Mouse (Mus musculus) hindbrain, embryonic 16.5 days (tissue): ENCODE data around the gene Vezt. TPM values are rescaled to one million over a fixed set of nuclear protein-coding genes. Genes with fewer than 3 reads are reported as not detected.

Source experiments
- ATAC-seq: fragments of 200-750 bp; cut with Nextera tagmentation; 2 replicates; pipeline ENCODE4 v1.8.0; 2017; ENCODE audit warnings: moderate TSS enrichment, moderate library complexity
- H3K27ac ChIP-seq: fragments of 300-500 bp; sonication (generic); 2 replicates; pipeline ENCODE4 v1.5.1; 2014; ENCODE audit warnings: low read depth, mild to moderate bottlenecking, control low read depth, low read length, moderate library complexity
- H3K27me3 ChIP-seq: fragments of 300-500 bp; sonication (generic); replicated peaks from 2 replicates; pipeline ENCODE4 v1.6.1; 2014; ENCODE audit warnings: low read length; ENCODE audit not compliant: control insufficient read depth, insufficient read depth
- H3K36me3 ChIP-seq: fragments of 300-500 bp; sonication (generic); 2 replicates; pipeline ENCODE4 v1.6.1; 2014; ENCODE audit warnings: mild to moderate bottlenecking, low read length, moderate library complexity, mixed read lengths; ENCODE audit not compliant: control insufficient read depth, insufficient read depth
- H3K4me1 ChIP-seq: fragments of 300-500 bp; sonication (generic); 2 replicates; pipeline ENCODE4 v1.6.1; 2014; ENCODE audit warnings: low read depth, low read length; ENCODE audit not compliant: control insufficient read depth, insufficient read depth
- H3K4me2 ChIP-seq: fragments of 300-500 bp; sonication (generic); 2 replicates; pipeline ENCODE4 v1.6.1; 2014; ENCODE audit warnings: mild to moderate bottlenecking, low read length, control low read depth, moderate library complexity
- H3K4me3 ChIP-seq: fragments of 300-500 bp; sonication (generic); 2 replicates; pipeline ENCODE4 v1.5.1; 2014; ENCODE audit warnings: mild to moderate bottlenecking, low read length, control low read depth, moderate library complexity
- H3K9ac ChIP-seq: fragments of 300-500 bp; sonication (generic); 2 replicates; pipeline ENCODE4 v1.6.1; 2014; ENCODE audit warnings: low read depth, mild to moderate bottlenecking, control low read depth, low read length, moderate library complexity
- H3K9me3 ChIP-seq: fragments of 300-500 bp; sonication (generic); 2 replicates; pipeline ENCODE4 v1.6.1; 2014; ENCODE audit warnings: mild to moderate bottlenecking, low read length, moderate library complexity; ENCODE audit not compliant: control insufficient read depth
- WGBS: fragments of 180-500 bp; shearing (Covaris S2); extraction: QIAGEN DNeasy Blood & Tissue Kit; methylation state at CpG from one replicate; pipeline ENCODE4 v1.1.7; 2014; 5-methylcytosine and 5-hydroxymethylcytosine counted together
- polyA plus RNA-seq: library from polyadenylated mRNA; unstranded; fragments of >200 nt; fragmentation: Nextera tagmentation; extraction: Ambion mirVana; gene quantifications from 2 replicates; pipeline ENCODE4 v1.2.1, GENCODE M21; 2015

The Vezt gene
- polyA plus RNA-seq, 1 experiment from 2014 or later, result 54.0 TPM

DNA sequence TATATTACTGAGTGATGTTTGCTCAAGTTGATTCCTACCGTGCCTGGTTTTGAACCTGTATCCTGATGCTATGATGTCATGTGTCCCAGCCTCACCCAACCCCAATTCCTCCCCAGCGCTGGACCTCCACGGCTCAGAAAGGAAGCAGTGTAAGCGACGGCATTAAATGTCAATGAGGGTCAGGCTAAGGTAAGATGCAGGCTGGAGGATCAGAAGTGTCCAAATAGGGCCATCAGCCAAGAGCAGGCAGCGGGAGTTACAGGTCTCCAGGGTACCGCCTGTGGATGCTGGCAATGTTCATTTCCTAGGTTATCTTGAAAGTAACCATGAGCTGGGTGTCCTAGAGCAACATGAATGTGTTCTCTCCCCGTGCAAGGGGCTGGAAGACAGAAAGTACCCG is 104.2 kb downstream of the Vezt start:
- no peak for ATAC-seq
- Histone ChIP-seq H3K4me3 (no peak overlapping the region), H3K27me3 (no peaks in the 10 kb centered on the region), H3K4me2 (no peak overlapping the region), H3K4me1 (no peaks in the 10 kb centered on the region; the same call in 1 of the 2 replicates), H3K27ac (no peak overlapping the region), H3K9ac (no peak overlapping the region), H3K9me3 (no peaks in the 10 kb centered on the region), H3K36me3 (no peaks in the 10 kb centered on the region)
- WGBS, result 79% methylated on average over 9 of the region's 9 CpGs

DNA sequence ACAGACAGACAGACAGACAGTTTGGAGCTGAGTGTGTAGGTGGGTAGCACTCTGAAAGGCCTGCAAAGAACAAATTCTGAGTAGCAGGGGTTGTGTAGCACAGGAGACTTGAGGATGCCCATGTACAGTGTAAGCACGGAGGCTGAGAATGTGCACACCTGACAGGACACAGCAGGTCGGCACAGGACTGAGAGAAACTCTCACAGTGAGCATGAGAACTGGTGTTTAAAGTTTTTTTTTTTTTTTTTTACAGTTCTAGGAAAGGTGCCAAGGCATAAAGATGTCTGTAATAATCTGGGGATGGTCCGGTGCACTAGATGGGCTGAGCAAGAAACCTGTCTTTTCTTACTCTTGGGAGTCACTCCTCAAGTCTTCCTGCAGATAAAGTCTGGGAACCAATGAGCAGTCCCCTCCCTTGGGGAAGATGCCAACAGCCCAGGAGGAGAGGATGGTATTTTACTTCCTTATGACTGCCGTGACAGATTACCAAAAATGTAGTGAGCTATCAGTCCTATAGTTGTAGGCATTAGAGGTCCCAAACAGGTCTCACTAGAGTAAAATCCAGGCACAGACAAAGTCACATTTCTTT is 105.3 kb downstream of the Vezt start:
- Histone ChIP-seq H3K4me1 (no peaks in the 10 kb centered on the region; the same call in 1 of the 2 replicates), H3K27ac (no peak overlapping the region), H3K4me2 (no peak overlapping the region), H3K9ac (no peak overlapping the region), H3K4me3 (no peak overlapping the region), H3K9me3 (no peaks in the 10 kb centered on the region), H3K36me3 (no peaks in the 10 kb centered on the region), H3K27me3 (no peaks in the 10 kb centered on the region)
- no peak for ATAC-seq
- WGBS, result 78% methylated on average over 4 of the region's 4 CpGs

DNA sequence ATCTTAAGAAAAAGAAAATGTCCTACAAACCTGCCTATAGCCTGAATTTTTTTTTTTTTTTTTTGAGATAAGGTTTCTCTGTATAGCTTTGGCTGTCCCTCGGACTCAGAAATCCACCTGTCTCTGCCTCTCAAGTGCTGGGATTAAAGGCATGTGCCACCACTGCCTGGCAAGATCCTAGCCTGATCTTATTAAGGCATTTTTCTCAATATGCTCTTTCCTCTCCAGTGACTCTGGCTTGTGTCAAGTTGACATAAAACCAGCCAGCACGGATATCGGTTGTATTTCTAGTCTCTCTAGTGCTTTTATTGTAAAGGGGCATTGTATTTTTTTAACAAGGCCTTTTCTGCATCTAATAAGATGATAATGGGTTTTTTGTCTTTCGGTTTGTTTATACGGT is 111.0 kb downstream of the Vezt start:
- no peak for ATAC-seq
- Histone ChIP-seq H3K4me1 (no peaks in the 10 kb centered on the region), H3K27ac (no peak overlapping the region), H3K4me3 (no peak overlapping the region), H3K36me3 (no peaks in the 10 kb centered on the region), H3K4me2 (no peak overlapping the region), H3K9ac (no peak overlapping the region), H3K27me3 (no peaks in the 10 kb centered on the region), H3K9me3 (no peaks in the 10 kb centered on the region)
- 83% methylated on average over 5 of the region's 5 CpGs for whole genome bisulfite sequencing

DNA sequence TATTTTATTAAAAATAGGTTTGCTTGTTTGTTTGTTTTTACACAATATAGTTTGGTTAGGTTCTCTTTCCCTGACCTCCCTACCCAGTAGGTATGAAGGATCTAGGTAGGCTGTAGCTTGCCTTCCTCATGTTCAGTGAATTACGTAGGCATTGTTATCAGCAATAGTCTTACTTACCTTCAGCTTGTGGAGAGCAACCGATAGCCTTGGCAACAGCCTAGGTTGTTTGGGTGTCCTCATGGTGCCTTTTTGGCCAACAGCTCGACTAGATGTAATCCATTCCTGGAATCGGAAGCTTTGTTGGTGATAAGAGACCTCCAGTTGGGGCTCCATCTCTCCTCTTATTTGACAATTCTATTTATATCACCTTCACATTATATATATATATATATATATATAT is 114.5 kb downstream of the Vezt start:
- Histone ChIP-seq H3K9me3 (no peaks in the 10 kb centered on the region), H3K27me3 (no peaks in the 10 kb centered on the region), H3K36me3 (no peaks in the 10 kb centered on the region), H3K4me3 (no peak overlapping the region), H3K4me1 (no peaks in the 10 kb centered on the region), H3K4me2 (no peak overlapping the region), H3K27ac (no peak overlapping the region), H3K9ac (no peak overlapping the region)
- 98% methylated on average over 4 of the region's 4 CpGs for WGBS
- ATAC-seq, result no peak

DNA sequence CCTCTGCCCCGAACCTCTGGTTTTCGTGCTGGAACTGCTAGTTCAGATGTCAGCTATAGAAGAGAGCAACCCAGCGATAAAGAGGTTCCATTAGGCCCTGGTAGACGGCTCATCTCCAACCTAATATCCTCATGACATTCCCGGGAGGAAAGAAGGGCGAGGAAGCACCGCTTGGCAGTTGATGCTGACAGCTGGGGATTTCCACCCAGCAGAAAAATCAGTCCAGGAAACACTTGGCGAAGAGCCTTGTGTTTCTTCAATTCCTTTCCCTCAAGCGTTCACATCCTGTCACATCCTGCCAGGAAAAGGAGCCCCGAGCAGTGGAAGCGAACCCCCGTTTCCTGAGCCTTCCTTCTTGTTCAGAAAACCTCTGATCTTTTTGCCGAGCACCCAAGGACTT is 116.4 kb downstream of the Vezt start:
- Histone ChIP-seq H3K9ac (no peak overlapping the region), H3K4me1 (no peaks in the 10 kb centered on the region), H3K9me3 (no peaks in the 10 kb centered on the region), H3K27me3 (no peaks in the 10 kb centered on the region), H3K27ac (no peak overlapping the region), H3K36me3 (no peaks in the 10 kb centered on the region), H3K4me3 (no peak overlapping the region), H3K4me2 (no peak overlapping the region)
- ATAC-seq, result no peak
- 67% methylated on average over 13 of the region's 13 CpGs for WGBS

DNA sequence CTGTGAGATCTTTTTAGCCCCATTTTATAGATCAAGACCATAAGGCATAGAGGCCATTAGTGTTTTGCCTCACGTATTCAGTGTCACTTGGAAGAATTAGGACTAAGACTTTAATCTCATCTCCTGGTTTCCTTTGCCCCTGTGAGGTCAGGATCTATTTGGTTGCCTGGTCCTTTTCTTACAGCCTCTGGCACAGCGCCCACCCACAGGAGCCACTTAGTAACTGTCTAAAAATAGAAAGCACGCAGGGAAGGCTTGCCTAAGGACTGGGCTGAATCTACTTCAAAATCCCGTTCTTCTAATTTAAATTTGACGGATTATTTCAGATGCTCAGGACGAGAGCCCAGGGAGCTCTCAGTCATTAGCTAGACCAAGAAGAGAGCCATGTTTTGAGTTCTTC is 116.9 kb downstream of the Vezt start:
- Histone ChIP-seq H3K27me3 (no peaks in the 10 kb centered on the region), H3K4me3 (no peak overlapping the region), H3K4me2 (no peak overlapping the region), H3K36me3 (no peaks in the 10 kb centered on the region), H3K27ac (no peak overlapping the region), H3K4me1 (no peaks in the 10 kb centered on the region), H3K9me3 (no peaks in the 10 kb centered on the region), H3K9ac (no peak overlapping the region)
- ATAC-seq, result no peak
- 57% methylated on average over 6 of the region's 6 CpGs for WGBS

DNA sequence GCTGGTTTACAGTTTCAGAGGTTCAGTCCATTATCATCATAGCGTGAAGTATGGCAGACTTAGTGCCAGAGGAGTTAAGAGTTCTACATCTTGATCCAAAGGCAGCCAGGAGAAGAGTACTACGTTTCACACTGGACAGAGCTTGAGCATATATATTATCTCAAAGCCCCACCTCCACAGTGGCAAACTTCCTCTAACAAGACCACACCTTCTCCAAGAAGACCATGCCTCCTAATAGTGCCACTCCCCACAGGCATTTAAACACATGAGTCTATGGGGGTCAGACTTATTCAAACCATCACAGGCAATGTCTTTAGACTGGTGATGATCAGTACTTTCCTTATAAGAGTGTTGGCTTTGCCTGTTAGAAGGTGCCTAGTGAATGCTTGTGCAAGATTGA is 117.5 kb downstream of the Vezt start:
- no peak for ATAC-seq
- Histone ChIP-seq H3K4me3 (no peak overlapping the region), H3K4me2 (no peak overlapping the region), H3K9ac (no peak overlapping the region), H3K27me3 (no peaks in the 10 kb centered on the region), H3K4me1 (no peaks in the 10 kb centered on the region), H3K27ac (no peak overlapping the region), H3K9me3 (no peaks in the 10 kb centered on the region), H3K36me3 (no peaks in the 10 kb centered on the region)
- WGBS, result 91% methylated on average over 2 of the region's 2 CpGs

DNA sequence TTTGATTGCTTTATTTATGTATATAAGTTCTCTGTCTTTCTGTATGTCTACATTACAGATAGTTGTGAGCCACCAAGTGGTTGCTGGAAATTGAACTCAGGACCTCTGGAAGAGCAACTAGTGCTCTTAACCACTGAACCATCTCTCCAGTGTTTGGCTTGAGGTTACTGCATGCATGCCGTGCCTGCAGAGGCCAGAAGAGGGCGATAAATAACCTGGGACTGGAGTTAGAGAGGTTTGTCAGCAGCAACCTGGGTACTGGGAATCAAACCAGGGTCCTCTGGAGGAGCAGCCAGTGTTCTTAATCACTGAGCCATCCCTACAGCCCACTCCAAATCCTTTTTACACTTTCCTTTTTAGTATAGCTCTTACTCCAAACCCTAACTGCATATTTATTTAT is 118.8 kb downstream of the Vezt start:
- no peak overlapping the region for H3K9ac ChIP-seq
- no peaks in the 10 kb centered on the region for H3K9me3 ChIP-seq
- no peaks in the 10 kb centered on the region for H3K4me1 ChIP-seq
- WGBS, result 78% methylated on average over 2 of the region's 2 CpGs
- H3K36me3 ChIP-seq, result no peaks in the 10 kb centered on the region
- no peak overlapping the region for H3K27ac ChIP-seq
- H3K4me2 ChIP-seq, result no peak overlapping the region
- no peak overlapping the region for H3K4me3 ChIP-seq
- ATAC-seq, result no peak
- H3K27me3 ChIP-seq, result no peaks in the 10 kb centered on the region

DNA sequence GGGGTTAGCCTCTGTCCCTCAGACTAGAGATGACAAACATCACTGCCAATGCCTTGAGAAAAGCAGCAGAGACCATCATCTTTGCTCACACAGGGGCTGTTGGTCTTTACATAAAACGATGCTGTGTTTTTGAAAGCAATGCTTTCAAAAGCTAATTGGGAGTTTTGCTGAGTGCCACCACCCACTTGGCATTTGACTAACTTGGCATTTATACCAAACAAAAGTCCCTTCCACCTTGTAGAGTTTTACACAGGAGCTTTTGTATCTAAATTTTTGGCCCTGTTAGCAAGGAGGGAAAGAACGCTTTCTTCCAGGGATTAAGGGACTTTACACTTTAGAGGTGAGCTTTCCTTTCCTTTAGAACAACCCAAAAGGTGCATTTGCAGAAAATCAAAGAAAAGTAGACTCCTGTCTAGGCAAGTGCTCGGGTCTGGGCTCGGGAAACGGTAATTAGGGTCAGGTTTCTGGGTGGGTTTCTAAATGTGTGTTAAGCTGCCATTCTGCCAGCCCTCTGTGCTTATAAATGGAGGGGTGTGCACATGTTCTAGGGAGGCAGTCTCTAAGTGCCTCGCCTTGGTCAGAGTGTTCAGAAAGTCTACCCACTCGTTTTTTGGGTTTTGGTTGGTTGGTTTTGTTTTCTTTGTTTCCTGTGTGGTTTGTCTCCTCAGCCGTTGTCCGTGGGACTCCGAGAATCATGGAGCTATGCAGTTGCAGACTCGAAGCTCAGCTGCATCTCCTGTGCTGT is 119.9 kb downstream of the Vezt start:
- ATAC-seq, result no peak
- Histone ChIP-seq H3K4me2 (peak overlapping the region; percentile 2; the same call in 1 of the 2 replicates), H3K36me3 (no peaks in the 10 kb centered on the region), H3K4me3 (no peak overlapping the region), H3K27me3 (no peaks in the 10 kb centered on the region), H3K27ac (no peak overlapping the region; the same call in 1 of the 2 replicates), H3K9me3 (no peaks in the 10 kb centered on the region), H3K9ac (no peak overlapping the region), H3K4me1 (no peaks in the 10 kb centered on the region)
- WGBS, result 39% methylated on average over 11 of the region's 11 CpGs
